Mouse (Mus musculus): Measurements from ENCODE around the gene Hist1h4a. TPM values are rescaled to one million over a fixed set of nuclear protein-coding genes. Genes with fewer than 3 reads are reported as not detected.
A peak's percentile ranks its signal among the peaks of the same experiment; 100 is the strongest.

The Hist1h4a gene
- polyA plus RNA-seq, 1 experiment: 0.91 TPM

DNA sequence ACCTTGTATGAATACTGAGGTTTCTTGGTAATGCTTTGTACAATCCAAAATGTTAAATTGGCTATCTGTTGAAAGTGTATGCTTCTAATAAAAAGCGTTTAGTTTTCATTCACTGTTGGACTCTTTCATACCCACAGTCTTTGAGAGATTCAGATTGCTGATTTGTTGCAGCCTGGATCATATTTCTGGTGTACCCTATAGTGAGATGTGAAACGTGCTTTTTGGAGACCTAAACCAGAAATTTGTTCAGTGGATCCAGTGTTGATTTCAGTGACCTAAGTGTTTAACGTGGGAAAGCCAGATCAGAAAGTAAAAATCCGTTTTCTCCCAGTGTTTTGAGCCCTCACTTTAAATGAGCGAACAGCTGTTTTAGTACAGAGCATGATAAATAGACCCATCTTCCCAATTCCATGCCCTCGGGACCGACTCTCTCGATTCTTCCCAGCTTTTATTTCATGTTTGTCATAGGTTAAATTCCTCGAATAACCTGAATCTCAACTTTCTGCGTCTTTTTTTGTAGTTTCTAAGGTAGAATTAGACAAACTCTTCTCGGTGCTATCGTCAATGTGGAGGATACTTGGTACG, 20.7 kb downstream of the Hist1h4a start:
- TF ChIP-seq CTCF (conservative IDR thresholded peaks at IDR 0.05; ENCODE audit: insufficient read depth, insufficient read length, low read depth, low read length) (no peak), POLR2A (IDR thresholded peaks at IDR 0.05; ENCODE audit: low read depth, low read length) (no peak)
- 17% methylated on average over 13 of the region's 13 CpGs for WGBS

GRCm38 (mm10) chr13:23739922-23740252, 21.1 kb downstream of the Hist1h4a start:
- no peak for TF ChIP-seq CTCF (conservative IDR thresholded peaks at IDR 0.05; ENCODE audit: insufficient read depth, insufficient read length, low read depth, low read length)
- TF ChIP-seq POLR2A (IDR thresholded peaks at IDR 0.05; ENCODE audit: low read depth, low read length): no peak
- under 1% methylated on average over 14 of the region's 14 CpGs for WGBS
- Histone ChIP-seq H3K4me1 (ENCODE audit: control insufficient read depth, insufficient read depth, low read length) (peaks cover 4% of the 10 kb centered on the region; the same call in 1 of the 2 replicates), H3K27ac (ENCODE audit: insufficient read depth, low read depth, low read length) (peak overlapping the region; percentile 97), H3K36me3 (ENCODE audit: control insufficient read depth, insufficient read depth, low read length) (peaks cover 3% of the 10 kb centered on the region; the same call in 1 of the 2 replicates), H3K4me3 (ENCODE audit: insufficient read depth, low read depth, low read length) (peak overlapping the region; percentile 69), H3K27me3 (replicated peaks; ENCODE audit: control insufficient read depth, insufficient read depth, low read length) (no peaks in the 10 kb centered on the region)
- no peak for DNase-seq

More for the DNA sequence above, 20.7 kb downstream of the Hist1h4a start:
- Histone ChIP-seq H3K27me3 (replicated peaks; ENCODE audit: control insufficient read depth, insufficient read depth, low read length) (no peaks in the 10 kb centered on the region), H3K36me3 (ENCODE audit: control insufficient read depth, insufficient read depth, low read length) (peaks cover 3% of the 10 kb centered on the region; the same call in 1 of the 2 replicates), H3K4me3 (ENCODE audit: insufficient read depth, low read depth, low read length) (peak overlapping the region; percentile 69), H3K27ac (ENCODE audit: insufficient read depth, low read depth, low read length) (peak overlapping the region; percentile 97), H3K4me1 (ENCODE audit: control insufficient read depth, insufficient read depth, low read length) (peaks cover 4% of the 10 kb centered on the region; the same call in 1 of the 2 replicates)
- DNase-seq: no peak

- Histone ChIP-seq H3K4me1 (ENCODE audit: control insufficient read depth, insufficient read depth, low read length) (peaks cover 4% of the 10 kb centered on the region; the same call in 1 of the 2 replicates), H3K4me3 (ENCODE audit: insufficient read depth, low read depth, low read length) (peak overlapping the region; percentile 69), H3K27me3 (replicated peaks; ENCODE audit: control insufficient read depth, insufficient read depth, low read length) (no peaks in the 10 kb centered on the region), H3K27ac (ENCODE audit: insufficient read depth, low read depth, low read length) (peak overlapping the region; percentile 98), H3K36me3 (ENCODE audit: control insufficient read depth, insufficient read depth, low read length) (peaks cover 3% of the 10 kb centered on the region; the same call in 1 of the 2 replicates)
- WGBS: under 1% methylated on average over 39 of the region's 39 CpGs
- DNase-seq: peak; percentile 99
- TF ChIP-seq CTCF (conservative IDR thresholded peaks at IDR 0.05; ENCODE audit: insufficient read depth, insufficient read length, low read depth, low read length): no peak
- peak; percentile 70 for TF ChIP-seq POLR2A (IDR thresholded peaks at IDR 0.05; ENCODE audit: low read depth, low read length)
These were observed 21.7 kb downstream of the Hist1h4a start for GRCm38 (mm10) chr13:23739069-23739921.

DNA sequence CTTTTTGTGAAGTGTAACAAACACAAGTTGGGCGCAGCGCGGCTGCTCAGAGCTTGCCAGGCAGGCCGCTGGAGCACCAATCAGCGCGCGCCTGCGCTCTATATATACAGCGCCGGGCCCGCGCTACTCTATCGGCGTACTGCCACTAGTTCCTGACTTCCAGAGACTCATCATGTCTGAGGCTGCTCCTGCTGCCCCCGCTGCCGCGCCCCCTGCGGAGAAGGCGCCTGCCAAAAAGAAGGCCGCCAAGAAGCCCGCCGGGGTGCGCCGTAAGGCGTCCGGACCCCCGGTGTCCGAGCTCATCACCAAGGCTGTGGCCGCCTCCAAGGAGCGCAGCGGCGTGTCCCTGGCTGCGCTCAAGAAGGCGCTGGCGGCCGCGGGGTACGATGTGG, 22.4 kb downstream of the Hist1h4a start, which contains the start of gene Hist1h1c:
TSS of gene Hist1h1c (plus strand) at position 132 of the 392 bp plus-strand sequence.
- H3K27me3 ChIP-seq (replicated peaks; ENCODE audit: control insufficient read depth, insufficient read depth, low read length): no peaks in the 10 kb centered on the region
- peak within 1 kb of the TSS; percentile 98 for H3K27ac ChIP-seq (ENCODE audit: insufficient read depth, low read depth, low read length)
- DNase-seq: peak; percentile 94
- peaks cover 3% of the 10 kb centered on the region; the same call in 1 of the 2 replicates for H3K36me3 ChIP-seq (ENCODE audit: control insufficient read depth, insufficient read depth, low read length)
- TF ChIP-seq POLR2A (IDR thresholded peaks at IDR 0.05; ENCODE audit: low read depth, low read length) (peak; percentile 91), CTCF (conservative IDR thresholded peaks at IDR 0.05; ENCODE audit: insufficient read depth, insufficient read length, low read depth, low read length) (no peak)
- peak within 1 kb of the TSS; percentile 69 for H3K4me3 ChIP-seq (ENCODE audit: insufficient read depth, low read depth, low read length)
- WGBS: under 1% methylated on average over 38 of the region's 38 CpGs
- H3K4me1 ChIP-seq (ENCODE audit: control insufficient read depth, insufficient read depth, low read length): peaks cover 4% of the 10 kb centered on the region; the same call in 1 of the 2 replicates

DNA sequence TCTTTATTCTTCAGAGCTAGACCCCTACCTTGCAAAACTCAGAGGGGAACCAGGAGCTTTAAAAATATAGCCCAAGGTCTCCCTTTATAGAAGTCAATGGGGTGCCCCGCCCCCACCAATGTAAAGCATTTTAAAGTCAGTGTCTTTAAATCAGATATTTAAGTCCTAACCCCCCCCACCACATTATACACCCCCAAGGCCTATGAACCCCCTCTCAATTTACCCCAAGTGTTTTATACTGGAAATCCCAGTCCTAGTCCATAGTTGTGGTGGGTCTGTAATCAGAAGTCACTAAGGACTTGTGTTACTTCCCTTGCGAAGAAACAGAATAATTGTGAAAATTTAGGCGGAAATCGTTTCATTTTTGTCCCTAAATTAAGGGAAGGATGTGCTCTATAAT, 23.0 kb downstream of the Hist1h4a start:
- H3K27ac ChIP-seq (ENCODE audit: insufficient read depth, low read depth, low read length): peak overlapping the region; percentile 98
- peaks cover 3% of the 10 kb centered on the region; the same call in 1 of the 2 replicates for H3K36me3 ChIP-seq (ENCODE audit: control insufficient read depth, insufficient read depth, low read length)
- no peak overlapping the region for H3K4me3 ChIP-seq (ENCODE audit: insufficient read depth, low read depth, low read length)
- WGBS: 28% methylated on average over 4 of the region's 4 CpGs
- no peak for DNase-seq
- H3K27me3 ChIP-seq (replicated peaks; ENCODE audit: control insufficient read depth, insufficient read depth, low read length): no peaks in the 10 kb centered on the region
- H3K4me1 ChIP-seq (ENCODE audit: control insufficient read depth, insufficient read depth, low read length): peaks cover 4% of the 10 kb centered on the region; the same call in 1 of the 2 replicates
- TF ChIP-seq POLR2A (IDR thresholded peaks at IDR 0.05; ENCODE audit: low read depth, low read length): no peak
- TF ChIP-seq CTCF (conservative IDR thresholded peaks at IDR 0.05; ENCODE audit: insufficient read depth, insufficient read length, low read depth, low read length): no peak

DNA sequence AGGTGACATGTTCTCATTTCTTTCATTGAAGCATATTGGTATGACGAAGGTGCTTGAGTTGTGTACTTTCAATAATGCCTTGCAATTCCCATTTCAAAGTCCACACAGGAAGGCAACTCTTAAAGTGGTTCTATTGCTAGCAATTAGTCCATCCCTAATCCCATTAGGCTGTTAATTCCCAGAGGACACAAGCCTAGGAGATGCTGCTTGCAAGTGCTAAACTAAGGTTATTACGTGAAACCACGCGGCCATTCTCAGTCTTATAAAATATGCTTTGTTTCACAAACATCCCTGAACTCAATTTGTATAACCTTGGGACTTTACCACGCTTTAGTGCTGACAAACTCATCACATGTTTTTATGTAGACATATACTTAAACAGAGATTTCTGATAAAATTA, 23.9 kb downstream of the Hist1h4a start:
- peaks cover 3% of the 10 kb centered on the region; the same call in 1 of the 2 replicates for H3K36me3 ChIP-seq (ENCODE audit: control insufficient read depth, insufficient read depth, low read length)
- no peaks in the 10 kb centered on the region for H3K27me3 ChIP-seq (replicated peaks; ENCODE audit: control insufficient read depth, insufficient read depth, low read length)
- H3K4me3 ChIP-seq (ENCODE audit: insufficient read depth, low read depth, low read length): no peak overlapping the region
- no peak for DNase-seq
- no peak for TF ChIP-seq CTCF (conservative IDR thresholded peaks at IDR 0.05; ENCODE audit: insufficient read depth, insufficient read length, low read depth, low read length)
- H3K4me1 ChIP-seq (ENCODE audit: control insufficient read depth, insufficient read depth, low read length): peaks cover 2% of the 10 kb centered on the region; the same call in 1 of the 2 replicates
- WGBS: 87% methylated on average over 5 of the region's 5 CpGs
- no peak overlapping the region for H3K27ac ChIP-seq (ENCODE audit: insufficient read depth, low read depth, low read length)
